Mouse (Mus musculus): ENCODE data around the gene Gsc. TPM values are rescaled to one million over a fixed set of nuclear protein-coding genes. Genes with fewer than 3 reads are reported as not detected.
"Not testable (repeated sequence)": the region's sequence is repeated elsewhere in the genome, so short reads cannot be mapped to it uniquely, and the experiment has no call there.

Gene Gsc
- total RNA-seq, 2 experiments from 2014 or later = not detected

DNA sequence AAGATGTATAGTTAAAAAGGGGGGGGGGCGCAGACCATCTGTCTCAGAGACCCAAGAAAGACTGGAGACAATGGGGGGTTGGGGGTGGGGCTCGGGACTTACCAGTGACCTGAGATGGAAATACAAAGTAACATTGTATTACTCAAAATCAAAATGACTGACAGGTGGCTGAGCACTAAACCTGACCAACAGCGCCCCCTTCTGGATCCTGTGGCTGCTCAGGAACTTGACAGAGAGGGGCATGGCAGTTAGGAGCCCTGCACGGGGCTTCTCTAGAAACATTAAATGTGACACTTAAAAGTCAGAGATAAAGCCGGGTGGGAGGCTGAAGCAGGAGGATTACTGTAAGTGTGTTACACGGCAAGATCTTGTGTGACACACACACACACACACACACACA lies 13.8 kb downstream of the Gsc start:
- ATAC-seq (replicated peaks; ENCODE audit: poor library complexity) = no peak

DNA sequence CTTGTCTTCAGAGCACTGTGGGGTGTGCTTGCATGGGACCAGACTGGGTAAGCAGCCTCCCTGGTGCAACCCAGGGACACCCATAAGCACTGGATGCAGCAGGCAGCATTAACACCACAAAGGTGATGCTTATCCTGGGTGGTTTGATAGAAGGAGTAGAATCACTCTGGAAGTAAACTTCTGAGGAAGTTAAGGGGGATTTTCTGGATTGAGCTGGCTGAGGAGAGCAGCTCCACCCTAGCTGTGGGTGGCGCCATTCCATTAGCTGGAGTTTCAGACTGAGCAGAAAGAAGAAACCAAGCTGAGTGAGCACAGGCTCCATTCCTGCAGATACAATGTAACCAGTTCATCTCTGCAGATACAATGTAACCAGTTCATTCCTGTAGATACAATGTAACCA lies 20.1 kb downstream of the Gsc start:
- no peak for ATAC-seq (replicated peaks; ENCODE audit: poor library complexity)

DNA sequence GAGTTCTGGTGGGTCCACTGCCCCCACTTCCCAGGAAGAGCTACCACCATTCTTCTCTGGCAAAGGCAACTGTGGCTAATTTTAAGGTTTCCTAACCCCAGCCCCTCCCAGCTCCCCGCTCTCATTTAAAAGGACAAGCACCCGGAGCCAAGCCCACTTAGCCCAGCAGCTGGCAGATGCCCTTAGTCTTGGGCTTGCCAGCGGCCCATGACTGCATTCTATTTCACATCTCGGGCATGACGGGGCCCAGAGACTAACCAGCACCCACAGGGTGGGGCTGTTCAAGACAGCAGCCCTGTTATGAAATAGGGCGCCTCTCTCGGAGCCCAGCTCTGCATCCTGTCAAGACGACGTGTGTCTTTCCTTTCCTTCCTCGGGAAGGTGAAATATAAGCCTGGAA lies 22.9 kb downstream of the Gsc start:
- ATAC-seq (replicated peaks; ENCODE audit: poor library complexity) = no peak

DNA sequence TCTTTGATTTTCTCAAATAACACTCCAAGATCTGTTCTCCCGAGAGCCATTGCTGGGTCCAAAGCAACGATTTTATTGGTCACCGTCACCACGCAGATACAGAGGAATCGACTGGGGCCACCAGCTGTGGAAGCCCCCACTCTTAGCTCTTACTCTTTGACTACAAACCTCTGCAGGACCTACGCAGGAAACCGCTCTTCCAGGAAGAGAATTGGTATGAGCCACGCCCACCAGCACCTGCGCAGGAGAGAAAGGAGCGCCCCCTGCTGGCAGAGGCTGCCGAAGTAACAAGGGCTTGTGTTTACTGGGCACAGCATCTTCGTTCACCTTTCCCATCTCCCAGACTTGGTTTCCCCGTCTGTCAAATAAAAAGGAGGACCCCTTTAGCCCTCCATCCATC lies 25.0 kb downstream of the Gsc start:
- ATAC-seq (replicated peaks; ENCODE audit: poor library complexity) = peak; percentile 83

DNA sequence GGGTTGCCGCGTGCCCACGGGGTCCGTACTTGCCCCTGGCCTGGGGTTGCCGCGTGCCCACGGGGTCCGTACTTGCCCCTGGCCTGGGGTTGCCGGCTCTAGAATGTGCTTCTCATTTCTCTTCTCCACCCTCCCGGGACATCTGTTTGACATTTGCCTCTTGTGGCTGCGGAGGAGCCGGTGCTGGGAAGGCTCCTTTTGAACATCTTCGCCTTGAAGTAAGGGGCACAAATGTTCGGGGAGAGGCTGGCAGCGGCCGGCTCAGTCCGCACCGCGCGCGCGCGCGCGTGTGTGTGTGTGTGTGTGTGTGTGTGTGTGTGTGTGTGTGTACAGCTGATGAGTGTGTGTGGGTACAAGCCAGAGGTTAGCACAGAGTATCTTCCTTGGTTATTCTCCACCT lies 26.1 kb downstream of the Gsc start:
- not testable (repeated sequence) for ATAC-seq (replicated peaks; ENCODE audit: poor library complexity)

DNA sequence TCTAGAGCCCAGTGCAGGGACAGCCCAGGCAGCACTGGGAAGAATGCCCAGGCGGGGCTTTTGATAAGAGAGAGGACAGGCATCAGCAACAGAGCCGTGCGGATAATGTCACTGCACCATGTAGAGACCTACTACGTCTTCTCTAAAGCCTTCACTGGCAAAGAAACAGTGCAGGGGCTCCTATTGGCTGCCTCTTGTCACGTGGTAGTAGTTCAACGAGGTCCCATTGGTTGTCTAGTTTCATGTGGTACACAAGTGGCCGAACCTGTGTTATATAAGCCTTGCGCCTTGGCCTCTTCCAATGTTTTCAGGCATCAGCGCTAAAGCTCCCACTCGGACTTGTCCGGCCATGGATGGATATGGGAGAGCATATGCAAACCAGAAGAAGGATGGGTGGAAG lies 29.4 kb downstream of the Gsc start:
- ATAC-seq (replicated peaks; ENCODE audit: poor library complexity) = no peak

DNA sequence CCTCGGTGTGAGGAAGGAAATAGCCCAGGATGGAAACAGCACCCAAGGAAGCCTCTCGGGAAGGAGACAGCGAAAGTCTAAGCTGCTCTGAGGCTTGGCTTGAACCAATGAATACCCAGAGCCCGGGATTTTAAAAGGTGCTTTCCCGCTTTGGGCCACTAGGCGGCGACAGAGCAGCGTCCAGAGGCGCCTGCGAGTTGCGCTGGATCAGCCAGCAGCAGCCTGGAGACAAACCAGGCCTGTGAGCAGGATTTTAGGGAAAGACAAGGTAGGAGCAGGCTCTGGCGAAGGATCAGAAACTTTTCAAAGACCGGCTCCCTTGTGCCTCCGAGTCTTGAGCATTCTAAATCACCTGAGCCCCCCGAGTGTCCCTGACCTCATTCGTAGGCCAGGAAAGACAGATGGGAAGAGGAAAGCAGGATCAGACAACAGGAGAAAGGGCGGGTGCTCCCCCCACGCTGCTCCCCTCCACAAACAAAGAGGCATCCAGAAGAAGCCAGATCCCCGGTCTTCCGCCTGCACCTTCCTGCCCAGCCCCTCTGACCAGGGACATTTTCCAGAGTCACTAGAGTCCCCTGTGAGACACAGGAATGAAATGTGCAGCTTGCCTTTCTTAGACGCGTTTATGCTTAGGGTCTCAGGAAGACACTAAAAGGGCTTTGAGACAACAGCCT lies 32.9 kb downstream of the Gsc start:
- peak; percentile 97 for ATAC-seq (replicated peaks; ENCODE audit: poor library complexity)

DNA sequence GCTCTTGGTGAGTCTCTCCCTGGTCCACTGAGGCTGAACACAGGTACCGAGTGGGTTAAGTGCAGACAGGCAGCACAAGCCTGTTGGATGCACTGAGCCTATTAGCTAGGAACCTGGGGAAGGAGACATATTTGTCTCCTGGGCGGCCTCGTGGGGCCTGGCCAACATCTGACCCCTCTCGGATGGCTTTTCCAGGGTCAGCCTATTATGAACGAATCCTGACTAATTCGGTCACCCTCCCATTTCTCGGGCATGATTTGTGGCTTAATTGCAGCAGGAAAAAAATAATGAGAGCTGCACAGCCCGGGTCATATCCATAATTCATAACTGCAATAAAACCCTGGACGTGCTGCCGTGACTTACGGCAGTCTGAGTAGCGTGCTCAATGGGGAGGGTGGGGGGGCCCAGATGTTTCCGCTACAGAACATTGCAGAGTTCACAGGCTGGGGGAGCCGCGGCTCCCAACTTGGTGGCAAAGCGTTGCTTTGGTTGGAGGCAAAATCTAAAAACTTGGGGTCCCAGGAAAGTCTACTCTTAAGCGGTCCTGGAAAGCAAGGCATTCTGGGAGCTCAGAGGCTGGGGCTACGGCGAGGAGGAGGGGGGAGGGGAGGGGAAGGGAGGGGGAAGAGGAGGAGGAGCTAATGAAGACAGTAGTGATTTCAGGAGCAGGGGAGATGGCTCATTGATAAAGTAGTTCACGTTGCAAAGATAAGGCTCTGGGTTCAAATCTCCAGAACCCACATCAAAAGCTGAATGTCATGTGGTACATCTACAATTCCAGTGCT lies 39.0 kb downstream of the Gsc start:
- no peak for ATAC-seq (replicated peaks; ENCODE audit: poor library complexity)

DNA sequence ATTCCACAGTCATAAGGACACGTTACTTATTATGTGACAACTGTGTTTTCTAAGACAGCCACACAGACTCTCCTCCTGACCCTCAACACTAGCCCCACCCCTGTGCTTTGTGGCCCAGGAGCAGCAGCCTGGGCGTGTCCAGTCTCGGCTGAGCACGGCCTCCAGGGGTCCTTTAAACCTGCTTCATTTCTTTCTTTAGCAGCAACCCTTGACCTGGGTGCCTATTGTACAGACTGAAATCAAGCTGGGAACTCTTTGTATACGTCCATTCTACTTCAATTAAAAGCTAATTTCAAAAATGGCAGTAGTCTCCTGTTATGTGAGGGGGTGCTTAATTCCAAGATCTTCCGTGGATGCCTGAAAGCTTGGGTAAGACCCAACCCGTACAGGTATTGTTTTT lies 39.9 kb downstream of the Gsc start:
- ATAC-seq (replicated peaks; ENCODE audit: poor library complexity) = no peak

DNA sequence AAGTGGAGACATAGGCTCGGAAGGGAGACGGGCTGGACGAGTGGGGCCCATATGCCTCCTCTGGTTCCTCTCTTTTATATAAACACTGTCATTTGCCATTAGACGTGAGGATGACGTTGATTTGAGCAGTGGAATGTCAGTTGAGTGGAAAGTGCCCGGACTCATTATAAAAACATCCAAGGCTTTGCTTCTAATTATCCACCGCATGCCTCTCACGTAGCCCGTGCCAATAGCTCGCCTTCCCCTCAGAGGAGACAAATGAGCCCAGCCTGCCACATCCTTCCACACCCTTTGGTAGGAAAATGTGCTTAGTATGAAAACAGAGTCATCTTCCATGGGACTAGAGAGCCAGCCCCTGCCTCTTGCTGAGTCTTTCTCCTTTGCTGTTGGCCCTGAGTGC lies 41.8 kb downstream of the Gsc start:
- no peak for ATAC-seq (replicated peaks; ENCODE audit: poor library complexity)

DNA sequence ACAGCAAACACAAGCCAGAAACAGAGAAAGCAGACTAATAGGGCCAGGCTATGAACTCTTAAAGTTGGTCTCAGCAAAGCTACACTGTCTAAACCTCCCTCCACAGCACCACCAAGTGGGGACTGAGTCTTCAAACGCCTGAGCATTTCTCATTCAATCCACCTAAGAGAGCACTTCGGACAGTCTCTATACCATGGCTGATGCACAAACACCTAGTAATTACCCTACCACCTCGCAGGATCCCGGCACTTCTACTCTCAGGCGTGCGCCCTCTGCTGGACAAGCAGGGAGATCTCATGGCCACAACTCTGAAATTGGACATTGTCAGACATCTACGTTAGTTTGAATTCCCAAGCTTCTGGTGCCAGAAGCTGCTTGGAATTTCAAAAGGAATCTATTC lies 46.2 kb downstream of the Gsc start:
- ATAC-seq (replicated peaks; ENCODE audit: poor library complexity) = peak; percentile 86

DNA sequence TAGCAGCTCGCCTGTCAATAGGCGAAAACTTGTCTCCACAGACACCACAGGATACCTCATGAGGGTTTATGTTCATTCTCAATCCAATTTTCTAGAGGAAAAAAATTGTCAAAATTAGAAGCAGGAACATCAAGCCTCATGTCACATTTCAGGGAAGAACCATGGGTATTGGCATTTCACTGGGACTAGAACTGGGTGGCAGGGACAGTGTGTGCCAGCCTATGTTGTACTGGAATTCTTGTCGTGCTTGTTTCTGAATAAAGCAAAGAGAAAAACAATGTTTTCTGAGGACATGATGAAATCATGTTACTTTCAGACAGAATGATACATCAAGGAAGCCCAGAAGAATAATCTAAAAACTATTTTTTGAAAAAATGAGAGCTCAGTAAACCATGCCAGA lies 47.5 kb downstream of the Gsc start:
- no peak for ATAC-seq (replicated peaks; ENCODE audit: poor library complexity)

DNA sequence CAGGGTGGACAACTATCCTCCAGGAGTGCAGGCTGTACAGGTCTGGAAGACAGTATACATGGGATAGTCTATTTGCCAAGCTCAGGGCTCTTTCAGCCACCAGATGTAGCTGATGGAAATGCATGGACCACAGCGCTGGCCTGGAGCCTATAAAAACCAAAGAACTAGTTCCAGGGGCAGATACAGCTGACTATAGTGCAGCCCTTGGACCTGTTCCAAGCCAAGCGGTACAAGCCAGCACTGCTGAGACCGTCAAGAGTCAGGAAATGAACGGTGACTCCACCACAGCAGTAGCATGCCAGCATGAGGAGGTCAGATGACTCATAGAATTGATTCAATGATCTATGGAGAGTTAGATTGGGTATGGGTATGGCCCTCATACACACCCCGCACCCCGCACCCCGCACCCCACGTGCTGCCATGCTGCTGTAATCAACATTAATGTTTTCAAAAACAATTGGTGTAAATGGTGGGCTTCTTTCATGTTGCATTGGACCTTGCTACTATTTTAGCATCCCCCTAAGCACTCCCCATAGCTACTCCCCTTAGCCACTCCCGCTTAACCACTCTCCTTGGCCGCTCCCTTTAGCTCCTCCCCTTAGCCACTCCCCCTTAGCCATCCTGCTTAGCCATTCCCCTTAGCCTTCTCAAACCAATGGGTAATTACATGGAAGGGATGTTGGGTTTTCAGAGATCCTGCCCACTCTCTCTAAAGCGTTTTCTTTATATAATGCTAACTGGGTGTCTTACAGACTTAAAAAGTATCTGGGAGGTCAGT lies 50.3 kb downstream of the Gsc start:
- no peak for ATAC-seq (replicated peaks; ENCODE audit: poor library complexity)

Other genes with a start within 250 kb of the Gsc start
- gene Serpina3g, start 237.1 kb downstream of the Gsc start, total RNA-seq (2015) = 14.9 and 26.9 TPM in 2 replicates
- 17.9 and 22.6 TPM in 2 replicates for gene Serpina3g, start 237.1 kb downstream of the Gsc start, total RNA-seq (2017)
- gene Serpina3i, start 210.2 kb downstream of the Gsc start, total RNA-seq (2015) = not detected in 2 replicates
- gene Serpina3i, start 210.2 kb downstream of the Gsc start, total RNA-seq (2017) = not detected in 2 replicates
- gene Serpina3j, start 158.8 kb downstream of the Gsc start, total RNA-seq (2015) = not detected in 2 replicates
- gene Serpina3j, start 158.8 kb downstream of the Gsc start, total RNA-seq (2017) = not detected in 2 replicates
- not detected in 2 replicates for gene Serpina3k, start 134.8 kb downstream of the Gsc start, total RNA-seq (2015)
- gene Serpina3k, start 134.8 kb downstream of the Gsc start, total RNA-seq (2017) = not detected in 2 replicates
- gene Serpina3m, start 134.8 kb downstream of the Gsc start, total RNA-seq (2015) = not detected in 2 replicates
- not detected in 2 replicates for gene Serpina3m, start 134.8 kb downstream of the Gsc start, total RNA-seq (2017)
- not detected in 2 replicates for gene Serpina3n, start 66.6 kb downstream of the Gsc start, total RNA-seq (2015)
- not detected in 2 replicates for gene Serpina3n, start 66.6 kb downstream of the Gsc start, total RNA-seq (2017)

All from megakaryocyte progenitor cell, adult 5-6 weeks (primary cell).